Mouse (Mus musculus): ENCODE data around the gene B4galt5.

- no peak for TF ChIP-seq CTCF (conservative IDR thresholded peaks at IDR 0.05; ENCODE audit: low read length)
- no peak for TF ChIP-seq NANOG (IDR thresholded peaks at IDR 0.05; ENCODE audit: borderline replicate concordance, low read length)
These were observed 27.2 kb upstream of the B4galt5 start for GRCm38 (mm10) chr2:167376160-167376564.

Data from E14TG2a.4 (cell line).